Mouse (Mus musculus): ENCODE results near the gene Cd247.

GRCm38 (mm10) chr1:165855759-165856545 is 67.5 kb downstream of the Cd247 start:
- no peak for TF ChIP-seq CTCF (IDR thresholded peaks at IDR 0.05; ENCODE audit: control insufficient read depth, insufficient read depth, insufficient replicate concordance, low read depth, low read length)
- TF ChIP-seq POLR2A (IDR thresholded peaks at IDR 0.05; ENCODE audit: control insufficient read depth, low read depth, low read length), result no peak
